Mouse (Mus musculus) spleen, adult 2 months (tissue): ENCODE measurements around the gene Setdb1. TPM values are rescaled to one million over a fixed set of nuclear protein-coding genes. Genes with fewer than 3 reads are reported as not detected.
A peak's percentile ranks its signal among the peaks of the same experiment; 100 is the strongest.

Source experiments
- DNase-seq, 2 experiments: peaks; one replicate each; pipeline versions ENCODE4 v3.0.0 to v3.0.0-alpha.2; 2012 to 2021; ENCODE audit warnings: low spot score in 2 of 2, low read depth in 1 of 2
- H3K27ac ChIP-seq: fragments of 200-500 bp; 2 replicates; pipeline ENCODE4 v1.5.1; 2012; ENCODE audit warnings: low read length, inconsistent platforms; ENCODE audit not compliant: insufficient read depth
- H3K27me3 ChIP-seq: fragments of 200-500 bp; 2 replicates; pipeline ENCODE4 v1.6.1; 2012; ENCODE audit warnings: mild to moderate bottlenecking, moderate library complexity, low read length, inconsistent platforms; ENCODE audit not compliant: control insufficient read depth, insufficient read depth
- H3K36me3 ChIP-seq: fragments of 200-500 bp; 2 replicates; pipeline ENCODE4 v1.6.1; 2012; ENCODE audit warnings: mild to moderate bottlenecking, low read length, inconsistent platforms; ENCODE audit not compliant: control insufficient read depth, insufficient read depth
- H3K4me1 ChIP-seq: fragments of 200-500 bp; 2 replicates; pipeline ENCODE4 v1.6.1; 2011; ENCODE audit warnings: inconsistent platforms; ENCODE audit not compliant: control insufficient read depth, insufficient read depth, insufficient read length
- H3K4me3 ChIP-seq: fragments of 200-500 bp; 2 replicates; pipeline ENCODE4 v1.5.1; 2011; ENCODE audit warnings: mild to moderate bottlenecking, inconsistent platforms; ENCODE audit not compliant: insufficient read depth, insufficient read length; ENCODE audit errors: extremely low read depth
- CTCF ChIP-seq: fragments of 200-500 bp; IDR thresholded peaks from 2 replicates; pipeline ENCODE4 v1.5.1; 2011; ENCODE audit warnings: mild to moderate bottlenecking, inconsistent platforms; ENCODE audit not compliant: insufficient read depth, insufficient read length, insufficient replicate concordance; ENCODE audit errors: extremely low read depth
- POLR2A ChIP-seq: fragments of 200-500 bp; IDR thresholded peaks from 2 replicates; pipeline ENCODE4 v1.6.1; 2011; ENCODE audit warnings: low read depth, low read length, inconsistent platforms
- WGBS: fragments of 180-500 bp; shearing (Covaris S2); methylation state at CpG from one replicate; pipeline ENCODE4 v1.1.7; 2018; 5-methylcytosine and 5-hydroxymethylcytosine counted together
- polyA plus RNA-seq: library from polyadenylated mRNA; depleted of rRNA; stranded (reverse); fragments of >200 nt; gene quantifications from 2 replicates; pipeline ENCODE4 v1.2.3, GENCODE M21; 2012

The Setdb1 gene
- polyA plus RNA-seq, 1 experiment = 10.4 TPM

DNA sequence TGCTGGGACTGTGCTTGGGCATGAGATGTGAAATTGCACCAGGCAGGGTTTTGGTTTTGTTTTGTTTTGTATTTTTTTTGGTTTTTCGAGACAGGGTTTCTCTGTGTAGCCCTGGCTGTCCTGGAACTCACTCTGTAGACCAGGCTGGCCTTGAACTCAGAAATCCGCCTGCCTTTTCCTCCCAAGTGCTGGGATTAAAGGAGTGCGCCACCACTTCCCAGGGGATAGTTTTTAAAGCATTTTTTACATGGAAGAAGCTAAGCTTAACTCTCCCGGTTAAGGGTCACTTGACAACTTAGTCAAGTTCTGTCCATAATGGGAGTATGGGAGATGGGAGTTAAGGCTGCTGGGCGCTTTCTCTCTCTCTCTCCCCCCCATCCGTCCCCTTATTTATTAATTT lies 42.9 kb downstream of the Setdb1 start:
- DNase-seq = no peak
- 71% methylated on average over 6 of the region's 6 CpGs for WGBS
- TF ChIP-seq POLR2A = no peak
- no peak for TF ChIP-seq CTCF
- H3K4me1 ChIP-seq = peaks cover 23% of the 10 kb centered on the region; the same call in 1 of the 2 replicates
- no peak overlapping the region for H3K27ac ChIP-seq
- H3K36me3 ChIP-seq = no peaks in the 10 kb centered on the region
- no peaks in the 10 kb centered on the region for H3K27me3 ChIP-seq
- H3K4me3 ChIP-seq = no peak overlapping the region

GRCm38 (mm10) chr3:95313476-95313875 lies 43.5 kb downstream of the Setdb1 start:
- Histone ChIP-seq H3K4me3 (no peak overlapping the region), H3K27me3 (no peaks in the 10 kb centered on the region), H3K36me3 (no peaks in the 10 kb centered on the region), H3K27ac (no peak overlapping the region; the same call in 1 of the 2 replicates), H3K4me1 (peaks cover 23% of the 10 kb centered on the region; the same call in 1 of the 2 replicates)
- no peak for TF ChIP-seq CTCF
- no peak for TF ChIP-seq POLR2A
- no peak for DNase-seq
- 51% methylated on average over 7 of the region's 7 CpGs for WGBS

GRCm38 (mm10) chr3:95312623-95313022 lies 44.4 kb downstream of the Setdb1 start:
- no peak overlapping the region for H3K4me3 ChIP-seq
- H3K36me3 ChIP-seq = no peaks in the 10 kb centered on the region

DNA sequence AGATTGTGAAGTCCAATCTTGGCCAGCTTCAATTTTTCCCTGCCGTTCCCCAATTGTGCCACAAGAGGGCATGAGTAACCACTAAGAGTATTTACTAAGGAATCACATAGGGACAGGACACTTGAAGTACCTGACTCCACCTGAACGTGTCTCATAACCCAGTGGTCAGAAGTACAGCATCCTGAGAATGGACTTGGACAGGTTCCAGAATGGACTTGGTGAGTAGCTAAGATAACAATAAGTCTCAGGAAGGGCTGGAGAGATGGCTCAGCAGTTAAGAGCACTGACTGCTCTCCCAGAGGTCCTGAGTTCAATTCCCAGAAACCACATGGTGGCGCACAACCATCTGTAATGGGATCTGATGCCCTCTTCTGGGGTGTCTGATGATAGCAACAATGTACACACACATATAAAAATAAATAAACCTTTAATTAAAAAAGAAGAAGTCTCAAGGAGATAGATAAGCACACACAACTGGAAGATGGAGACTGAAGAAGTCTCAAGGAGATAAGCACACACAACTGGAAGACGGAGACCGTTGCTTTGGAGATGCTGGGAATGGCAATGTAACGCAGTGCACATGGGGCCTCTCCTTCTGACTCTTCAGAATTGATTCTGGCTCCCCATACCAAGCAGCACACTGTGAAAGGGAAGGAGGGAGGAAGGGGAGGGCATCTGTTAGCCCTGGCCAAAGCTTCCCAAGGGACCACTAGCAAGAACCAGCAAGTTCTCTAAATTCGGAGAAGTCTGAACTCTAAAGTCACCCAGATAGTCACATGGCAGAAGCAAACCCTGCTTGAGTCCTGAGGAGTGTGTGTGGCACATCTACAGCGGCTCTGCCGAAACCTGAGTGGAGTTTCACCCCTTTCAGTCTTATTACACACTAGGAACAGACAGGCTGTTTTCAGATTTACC lies 45.8 kb downstream of the Setdb1 start:
- DNase-seq = peak; percentile 40 to 50
- H3K27me3 ChIP-seq = no peaks in the 10 kb centered on the region
- H3K4me3 ChIP-seq = no peak overlapping the region
- H3K36me3 ChIP-seq = no peaks in the 10 kb centered on the region
- TF ChIP-seq POLR2A (no peak), CTCF (peak; percentile 1; the same call in 1 of the 2 replicates)
- 41% methylated on average over 9 of the region's 9 CpGs for WGBS
- H3K4me1 ChIP-seq = peaks cover 15% of the 10 kb centered on the region; the same call in 1 of the 2 replicates
- H3K27ac ChIP-seq = no peak overlapping the region

More at GRCm38 (mm10) chr3:95312623-95313022, 44.4 kb downstream of the Setdb1 start:
- peak in 1 of 2 experiments; percentile 15 for DNase-seq
- 12% methylated on average over 6 of the region's 6 CpGs for WGBS
- H3K4me1 ChIP-seq = peaks cover 19% of the 10 kb centered on the region; the same call in 1 of the 2 replicates
- no peak for TF ChIP-seq CTCF
- no peak for TF ChIP-seq POLR2A
- no peaks in the 10 kb centered on the region for H3K27me3 ChIP-seq
- H3K27ac ChIP-seq = no peak overlapping the region

GRCm38 (mm10) chr3:95310496-95310895 lies 46.5 kb downstream of the Setdb1 start:
- Histone ChIP-seq H3K4me3 (no peak overlapping the region), H3K36me3 (no peaks in the 10 kb centered on the region), H3K4me1 (peaks cover 10% of the 10 kb centered on the region; the same call in 1 of the 2 replicates), H3K27ac (no peak overlapping the region), H3K27me3 (no peaks in the 10 kb centered on the region)
- TF ChIP-seq POLR2A = no peak
- no peak for TF ChIP-seq CTCF
- no peak for DNase-seq
- 69% methylated on average over 3 of the region's 3 CpGs for WGBS

- H3K4me1 ChIP-seq = peaks cover 2% of the 10 kb centered on the region; the same call in 1 of the 2 replicates
- TF ChIP-seq CTCF = no peak
- TF ChIP-seq POLR2A = no peak
- H3K4me3 ChIP-seq = no peak within 1 kb of the TSS
- no peaks in the 10 kb centered on the region for H3K36me3 ChIP-seq
- no peak for DNase-seq
- H3K27me3 ChIP-seq = no peaks in the 10 kb centered on the region
- no peak within 1 kb of the TSS for H3K27ac ChIP-seq
- WGBS = 90% methylated on average over 7 of the region's 7 CpGs
These were observed 49.9 kb downstream of the Setdb1 start, which contains the start of gene Anxa9 for GRCm38 (mm10) chr3:95307100-95307499. Gene Anxa9 (minus strand): TSS chr3:95307176.

DNA sequence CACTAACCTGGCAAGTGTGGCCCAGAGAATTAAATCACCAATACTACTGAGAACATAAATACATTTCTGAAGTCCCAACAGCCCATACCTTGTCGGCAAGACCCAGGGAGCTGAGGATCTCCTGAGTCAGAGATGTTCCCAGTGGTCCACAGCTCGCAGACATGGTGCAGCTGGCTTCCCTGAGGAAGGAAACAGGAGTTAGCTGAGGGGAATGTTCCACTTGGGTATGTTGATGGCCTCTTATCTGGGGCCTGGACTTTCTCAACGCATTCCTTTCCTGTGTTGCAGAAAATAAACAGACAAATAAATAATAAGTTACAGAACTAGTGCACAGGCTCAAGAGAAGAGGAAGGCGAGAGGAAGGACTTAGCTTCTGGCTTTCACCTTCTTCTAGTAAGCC lies 50.8 kb downstream of the Setdb1 start:
- H3K36me3 ChIP-seq = no peaks in the 10 kb centered on the region
- DNase-seq = no peak
- H3K27me3 ChIP-seq = no peaks in the 10 kb centered on the region
- no peak overlapping the region for H3K27ac ChIP-seq
- no peak overlapping the region for H3K4me3 ChIP-seq
- H3K4me1 ChIP-seq = no peaks in the 10 kb centered on the region; the same call in 1 of the 2 replicates
- TF ChIP-seq CTCF (no peak), POLR2A (no peak)
- 87% methylated on average over 4 of the region's 4 CpGs for WGBS
